Mouse (Mus musculus) ES-E14 (cell line): ENCODE measurements at regions not wholly inside any gene's neighbourhood (a gene's known extent, or its start where the extent isn't known, plus 50 kb on each side); places are given as distances from the start of the nearest gene placed in this dataset.

ENCODE experiments used
- CHD2 ChIP-seq: IDR thresholded peaks from 2 replicates; pipeline ENCODE4 v1.6.1; 2014; ENCODE audit warnings: mild to moderate bottlenecking, low read depth, low read length, inconsistent platforms
- HCFC1 ChIP-seq: IDR thresholded peaks from 2 replicates; pipeline ENCODE4 v1.6.1; 2012; ENCODE audit warnings: low read length, inconsistent platforms, borderline replicate concordance; ENCODE audit not compliant: insufficient read depth
- MAFK ChIP-seq: IDR thresholded peaks from 2 replicates; pipeline ENCODE4 v1.6.1; 2014; ENCODE audit warnings: mild to moderate bottlenecking, low read depth, low read length, inconsistent platforms; ENCODE audit not compliant: insufficient read depth
- ZC3H11A ChIP-seq: IDR thresholded peaks from 2 replicates; pipeline ENCODE4 v1.6.1; 2012; ENCODE audit warnings: low read depth, mild to moderate bottlenecking, inconsistent platforms, low read length, borderline replicate concordance
- ZNF384 ChIP-seq: IDR thresholded peaks from 2 replicates; pipeline ENCODE4 v1.6.1; 2012; ENCODE audit warnings: low read depth, low read length, inconsistent platforms

- no peak for TF ChIP-seq MAFK
- TF ChIP-seq CHD2 = no peak
- no peak for TF ChIP-seq ZNF384
- TF ChIP-seq HCFC1 = no peak
- no peak for TF ChIP-seq ZC3H11A
Measured at GRCm38 (mm10) chr2:148622216-148622615, 50.2 kb upstream of the Nxt1 start.
